Mouse (Mus musculus): ENCODE results near the gene Apold1. TPM values are rescaled to one million over a fixed set of nuclear protein-coding genes. Genes with fewer than 3 reads are reported as not detected.

The Apold1 gene
- 2.3 TPM for polyA plus RNA-seq (2015; fragmentation: Illumina TruSeq; extraction: RNeasy Lipid Tissue Mini Kit (QIAGEN cat#74804); ENCODE audit: insufficient read depth, low replicate concordance)

GRCm38 (mm10) chr6:134981231-134982062 is at the start of gene Apold1:
Apold1 (plus strand) TSS chr6:134981718.

GRCm38 (mm10) chr6:135011048-135011733 is 29.7 kb downstream of the Apold1 start, which contains the start of gene Ddx47:
Ddx47 (plus strand) TSS chr6:135011612.

Other genes starting within 250 kb of the Apold1 start
- gene Dusp16, start 189.1 kb upstream of the Apold1 start, polyA plus RNA-seq (2015; fragmentation: Illumina TruSeq; extraction: RNeasy Lipid Tissue Mini Kit (QIAGEN cat#74804); ENCODE audit: insufficient read depth, low replicate concordance): 28.7 TPM
- 48.6 TPM for gene Crebl2, start 151.6 kb upstream of the Apold1 start, polyA plus RNA-seq (2015; fragmentation: Illumina TruSeq; extraction: RNeasy Lipid Tissue Mini Kit (QIAGEN cat#74804); ENCODE audit: insufficient read depth, low replicate concordance)
- 4.7 TPM for gene Gpr19, start 83.1 kb upstream of the Apold1 start, polyA plus RNA-seq (2015; fragmentation: Illumina TruSeq; extraction: RNeasy Lipid Tissue Mini Kit (QIAGEN cat#74804); ENCODE audit: insufficient read depth, low replicate concordance)
- 117 TPM for gene Cdkn1b, start 61.3 kb upstream of the Apold1 start, polyA plus RNA-seq (2015; fragmentation: Illumina TruSeq; extraction: RNeasy Lipid Tissue Mini Kit (QIAGEN cat#74804); ENCODE audit: insufficient read depth, low replicate concordance)
- gene Ddx47, start 29.9 kb downstream of the Apold1 start, polyA plus RNA-seq (2015; fragmentation: Illumina TruSeq; extraction: RNeasy Lipid Tissue Mini Kit (QIAGEN cat#74804); ENCODE audit: insufficient read depth, low replicate concordance): 96.1 TPM
- gene Gprc5a, start 83.9 kb downstream of the Apold1 start, polyA plus RNA-seq (2015; fragmentation: Illumina TruSeq; extraction: RNeasy Lipid Tissue Mini Kit (QIAGEN cat#74804); ENCODE audit: insufficient read depth, low replicate concordance): 0.36 TPM
- not detected for gene Gprc5d, start 136.6 kb downstream of the Apold1 start, polyA plus RNA-seq (2015; fragmentation: Illumina TruSeq; extraction: RNeasy Lipid Tissue Mini Kit (QIAGEN cat#74804); ENCODE audit: insufficient read depth, low replicate concordance)
- gene Fam234b, start 216.3 kb downstream of the Apold1 start, polyA plus RNA-seq (2015; fragmentation: Illumina TruSeq; extraction: RNeasy Lipid Tissue Mini Kit (QIAGEN cat#74804); ENCODE audit: insufficient read depth, low replicate concordance): 15.2 TPM
- 102 TPM for gene Hebp1, start 216.3 kb downstream of the Apold1 start, polyA plus RNA-seq (2015; fragmentation: Illumina TruSeq; extraction: RNeasy Lipid Tissue Mini Kit (QIAGEN cat#74804); ENCODE audit: insufficient read depth, low replicate concordance)

All from spleen, adult 10 weeks (tissue).